Mouse (Mus musculus) heart, adult 9 months (tissue): ENCODE measurements at regions not wholly inside any gene's neighbourhood (a gene's known extent, or its start where the extent isn't known, plus 50 kb on each side); places are given as distances from the start of the nearest gene placed in this dataset.

ENCODE experiments used
- DNase-seq, 2 experiments: peaks; one replicate each; pipeline ENCODE4 v3.0.0; 2022; ENCODE audit warnings: low spot score in 2 of 2

DNA sequence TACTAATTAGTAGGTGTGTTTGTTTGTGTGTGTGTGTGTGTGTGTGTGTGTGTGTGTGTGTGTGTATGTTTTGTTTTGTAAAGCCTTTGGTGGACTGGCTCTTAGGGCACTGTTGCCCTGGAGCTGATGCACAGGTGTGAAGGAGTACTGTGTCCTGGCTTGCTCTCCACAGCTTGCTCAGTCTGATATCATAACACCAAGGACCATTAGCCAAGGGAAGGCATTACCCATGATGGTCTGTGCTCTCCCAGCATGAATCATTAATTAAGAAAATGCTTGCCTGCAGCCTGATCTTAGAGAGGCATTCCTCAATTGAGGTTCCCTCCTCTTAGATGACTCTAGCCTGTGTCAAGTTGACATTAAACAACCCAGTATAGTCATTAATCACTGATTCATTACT lies 54.7 kb downstream of the Spry2 start:
- DNase-seq, result no peak

DNA sequence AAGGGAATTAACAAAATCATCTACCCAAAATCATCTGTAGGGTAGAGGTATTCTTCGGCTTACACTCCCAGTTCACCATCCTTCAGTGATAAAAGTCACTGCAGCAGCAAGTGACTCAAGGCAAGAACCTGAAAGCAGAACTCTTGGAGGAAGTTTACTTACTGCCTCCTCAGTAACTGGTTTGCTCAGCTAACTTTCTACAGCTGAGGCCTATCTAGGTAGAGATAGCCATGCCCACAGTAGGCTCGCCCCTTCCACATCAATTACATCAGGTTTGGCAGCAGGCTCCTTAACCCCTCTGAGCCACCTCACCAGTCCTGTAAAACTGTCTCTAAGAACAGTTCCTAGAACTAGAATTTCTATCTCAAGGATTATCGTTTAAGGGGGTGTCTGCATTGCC lies 59.1 kb downstream of the Spry2 start:
- DNase-seq, result no peak

DNA sequence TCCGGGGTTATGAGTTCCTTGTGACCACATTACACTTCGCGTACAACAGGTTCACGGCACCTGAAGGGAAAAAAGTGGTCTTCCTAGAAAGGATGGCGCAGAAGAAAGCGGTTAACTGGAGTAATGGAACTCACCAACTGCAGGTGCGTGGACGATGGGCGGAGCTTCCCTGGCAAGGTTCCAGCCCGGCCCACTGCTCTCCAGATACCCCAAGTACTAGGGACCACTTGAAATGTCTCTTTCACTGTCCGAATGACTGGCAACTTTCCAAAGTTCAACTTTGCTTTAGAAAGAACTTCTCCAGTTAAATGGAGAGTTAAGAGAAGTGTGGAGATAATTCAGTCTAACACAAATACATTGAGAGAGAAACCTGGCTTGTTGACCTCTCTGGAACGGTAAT lies 65.9 kb downstream of the Spry2 start:
- no peak for DNase-seq

DNA sequence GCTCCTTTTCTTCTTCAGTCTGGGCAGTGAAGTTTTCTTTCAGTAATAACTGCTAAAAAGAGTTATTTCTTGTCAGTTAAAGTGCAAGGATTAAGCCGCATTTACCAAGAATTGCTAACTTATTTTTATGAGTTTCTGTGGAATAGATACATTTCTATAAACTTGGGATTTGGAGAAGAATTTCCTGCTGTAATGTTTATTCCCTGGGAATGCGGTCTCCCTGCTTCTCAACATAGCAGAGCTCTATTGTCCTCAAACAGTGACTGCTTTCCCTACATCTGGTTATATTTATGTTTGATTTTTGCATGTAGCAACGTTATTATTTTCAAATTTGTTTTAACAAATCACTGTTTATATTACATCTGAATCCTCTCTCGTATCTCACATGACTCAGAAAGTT lies 66.3 kb downstream of the Spry2 start:
- no peak for DNase-seq

DNA sequence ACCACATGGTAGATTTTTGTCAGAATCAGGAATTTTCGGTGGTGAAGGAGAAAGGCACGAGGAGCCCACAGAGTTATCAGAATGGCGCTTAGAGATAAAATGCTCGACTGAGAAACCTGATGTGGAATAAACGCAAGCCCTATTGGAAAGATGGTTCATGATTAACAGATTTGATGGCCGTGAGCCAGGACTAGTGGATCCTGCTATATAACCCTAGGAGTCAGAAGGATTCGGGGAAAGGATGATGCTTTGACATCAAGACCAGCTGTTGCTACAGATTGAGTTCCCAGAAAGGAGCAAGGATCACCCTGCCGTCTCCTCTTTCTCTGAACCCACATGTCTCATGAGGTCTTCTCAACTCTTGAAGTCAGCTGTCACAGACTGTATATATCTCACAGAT lies 73.5 kb downstream of the Spry2 start:
- no peak for DNase-seq

DNA sequence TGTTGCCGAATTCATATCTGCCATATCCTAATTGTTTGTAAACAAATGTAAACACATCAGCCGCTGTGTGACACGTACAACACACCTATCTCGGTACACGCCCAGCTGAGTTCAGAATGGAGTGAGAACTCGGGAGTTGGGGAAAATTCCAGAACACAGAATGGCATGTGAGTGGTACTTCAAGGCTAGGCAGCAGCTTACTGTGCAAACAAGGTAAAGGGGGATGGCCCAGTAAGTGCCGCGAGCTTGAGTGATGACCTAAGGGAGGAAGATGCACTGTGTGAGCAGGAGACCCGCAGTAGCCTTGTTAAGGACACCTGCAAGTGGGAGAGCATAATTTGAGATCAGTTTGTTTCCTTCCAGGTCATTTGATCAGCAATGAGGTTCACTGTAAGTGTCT lies 74.0 kb downstream of the Spry2 start:
- DNase-seq, result no peak

DNA sequence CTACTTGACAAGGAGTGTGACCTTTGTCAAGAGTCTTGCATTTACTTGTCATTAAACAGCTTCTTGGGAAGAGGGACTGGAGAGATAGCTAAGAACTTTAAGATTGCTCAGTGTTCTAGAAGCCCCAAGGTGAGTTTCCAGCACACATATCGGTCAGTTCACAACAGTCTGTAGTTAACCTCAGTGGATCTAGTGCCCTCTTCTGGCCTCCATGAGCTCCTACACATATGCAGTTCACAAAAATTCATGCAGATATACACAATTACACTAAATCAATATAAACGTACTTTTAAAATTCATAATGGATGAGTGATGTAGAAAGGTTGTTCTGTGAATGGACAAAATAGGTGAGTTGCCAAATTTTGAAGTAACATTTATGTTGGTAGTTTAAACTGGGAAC lies 77.1 kb downstream of the Spry2 start:
- DNase-seq, result no peak

DNA sequence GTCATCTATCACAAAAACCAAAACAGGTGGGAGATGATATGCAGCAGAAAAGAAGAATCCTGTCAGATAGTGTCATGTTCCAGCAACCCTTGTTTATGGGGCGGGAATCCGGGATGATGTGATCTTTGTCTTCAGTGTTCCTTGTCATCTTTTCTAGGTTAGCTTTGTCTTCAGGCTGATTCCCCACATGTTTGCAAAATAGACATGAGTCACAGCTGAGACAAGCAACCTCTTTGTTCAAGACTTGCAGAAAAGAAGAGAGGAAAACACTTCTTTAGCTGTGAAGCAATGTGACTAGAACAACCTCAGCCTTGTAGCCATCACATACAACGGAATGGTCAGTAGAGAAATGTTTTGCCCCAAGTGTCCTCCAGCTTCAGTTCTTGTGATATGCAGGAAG lies 77.8 kb downstream of the Spry2 start:
- no peak for DNase-seq

DNA sequence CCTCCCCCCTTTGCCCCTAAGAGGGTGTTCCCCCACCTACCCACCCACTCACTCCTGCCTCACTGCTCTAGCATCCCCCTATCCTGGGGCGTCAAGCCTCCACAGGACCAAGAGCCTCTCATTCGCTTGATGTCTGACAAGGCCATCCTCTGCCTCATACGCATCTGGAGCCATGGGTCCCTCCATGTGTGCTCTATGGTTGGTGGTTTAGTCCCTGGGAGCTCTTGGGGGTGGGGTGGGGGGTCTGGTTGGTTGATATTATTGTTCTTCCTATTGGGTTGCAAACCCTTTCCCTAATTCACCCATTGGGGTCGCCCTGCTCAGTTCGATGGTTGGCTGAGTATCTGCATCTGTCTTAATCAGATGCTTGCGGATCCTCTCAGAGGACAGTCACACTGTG lies 79.1 kb downstream of the Spry2 start:
- DNase-seq, result no peak

DNA sequence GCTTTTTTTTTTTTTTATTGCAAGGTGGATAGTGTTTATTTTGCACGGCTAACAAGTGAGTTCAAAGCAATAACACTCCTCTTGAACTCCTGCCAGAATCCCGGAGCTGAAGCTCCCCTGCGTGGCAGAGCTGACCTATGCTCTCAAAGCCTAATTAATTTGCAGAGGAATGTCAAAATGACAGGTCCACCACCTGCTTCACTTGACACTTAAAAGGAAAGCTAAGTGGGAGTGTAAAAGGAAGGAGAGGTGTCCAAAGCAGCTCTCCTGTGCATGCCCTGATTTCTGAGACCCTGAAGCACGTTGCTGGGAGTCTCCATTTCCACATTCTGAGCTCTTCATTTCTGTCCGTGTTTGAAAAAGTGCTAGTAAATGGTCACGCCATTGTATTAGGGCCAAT lies 80.8 kb downstream of the Spry2 start:
- no peak for DNase-seq

DNA sequence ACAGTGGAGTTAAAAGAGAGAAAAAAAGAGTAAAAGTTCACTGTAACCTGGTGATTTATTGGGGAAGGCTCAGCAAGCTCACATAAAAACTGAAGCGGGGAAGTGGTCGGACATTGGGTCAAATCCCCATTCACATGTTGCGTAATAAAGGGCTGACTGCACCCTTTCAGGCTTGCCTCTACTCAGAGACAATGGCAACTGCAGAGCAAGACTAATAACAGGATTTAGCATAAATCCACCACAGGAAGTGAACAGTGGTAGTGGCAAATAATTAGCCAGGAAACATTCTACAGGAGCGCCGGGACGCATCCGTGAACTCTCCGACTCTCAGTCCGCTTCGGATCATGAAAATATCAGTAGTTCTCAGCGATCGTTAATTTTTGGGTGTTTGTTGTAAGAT lies 81.3 kb downstream of the Spry2 start:
- DNase-seq, result no peak

DNA sequence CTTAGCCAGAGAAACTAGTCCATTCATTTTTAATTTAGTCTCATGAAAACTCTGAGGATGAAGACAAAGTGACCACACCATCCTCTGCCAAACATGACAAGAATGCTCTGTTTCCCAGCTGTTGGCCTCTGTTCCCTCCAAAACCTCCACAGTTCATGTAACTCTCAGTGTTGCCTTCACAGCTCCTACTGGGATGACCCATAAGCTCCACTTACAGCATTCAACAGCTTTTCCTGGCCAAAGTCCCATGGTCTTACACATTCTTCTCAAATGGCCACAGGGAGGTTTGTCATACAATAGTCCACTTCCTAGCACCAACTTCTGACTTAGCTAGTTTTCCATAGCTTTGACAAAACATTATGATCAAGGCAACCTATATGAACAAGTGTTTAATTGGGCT lies 83.0 kb downstream of the Spry2 start:
- DNase-seq, result no peak

DNA sequence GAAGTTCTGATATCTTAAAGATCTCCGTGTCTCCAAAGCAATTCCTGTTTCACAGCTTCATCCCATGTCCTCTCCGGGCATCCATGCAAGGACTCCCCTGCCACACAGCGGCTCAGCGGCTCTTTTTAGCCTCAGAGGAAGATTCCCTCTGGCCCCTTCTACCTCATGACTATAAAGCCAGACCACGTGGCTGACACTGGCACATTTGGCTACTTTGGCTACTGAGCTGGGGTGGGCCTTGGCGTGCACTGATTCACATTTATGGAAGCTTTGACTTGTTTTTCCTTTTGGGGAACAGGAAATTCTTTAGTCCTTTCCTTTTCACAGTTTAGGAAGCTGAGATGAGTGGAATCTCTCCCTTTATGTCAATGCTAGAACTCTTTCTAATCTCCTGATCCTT lies 83.5 kb downstream of the Spry2 start:
- DNase-seq, result no peak

DNA sequence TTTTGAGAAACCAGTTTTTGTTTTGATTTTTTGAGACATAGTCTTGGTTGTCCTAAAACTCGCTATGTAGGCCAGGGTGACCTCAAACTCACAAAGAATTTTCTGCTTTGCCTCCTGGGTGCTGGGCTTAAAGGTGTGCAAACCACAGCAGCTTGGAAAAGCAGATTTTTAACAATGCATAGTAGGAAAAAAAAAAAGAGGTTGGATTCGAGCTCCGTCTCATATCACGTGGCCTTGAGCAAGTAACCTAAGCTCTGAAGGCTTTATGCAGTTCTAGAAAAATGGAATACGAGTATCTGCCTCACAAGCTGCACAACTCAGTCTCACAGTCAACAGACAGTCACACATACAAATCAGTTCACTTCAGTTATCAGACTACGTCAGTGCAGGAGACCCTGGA lies 90.9 kb downstream of the Spry2 start:
- no peak for DNase-seq

DNA sequence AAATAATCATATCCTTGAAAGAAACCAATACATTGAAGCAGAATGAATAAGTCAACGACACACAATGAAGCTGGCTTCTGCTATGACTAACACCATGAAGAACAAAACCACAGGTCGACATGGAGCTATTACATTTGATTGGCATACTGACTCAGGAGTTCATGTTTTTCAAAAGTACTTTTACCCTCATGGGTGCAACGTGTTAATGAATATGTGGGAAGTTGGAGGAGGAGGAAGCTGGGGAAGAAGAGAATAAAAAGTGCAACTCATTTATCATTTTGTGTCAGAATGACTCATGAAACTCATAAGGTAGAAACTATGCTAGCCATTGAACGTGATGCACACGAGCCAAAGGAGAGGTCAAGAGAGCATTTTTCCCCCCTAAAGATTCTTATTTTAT lies 91.3 kb downstream of the Spry2 start:
- no peak for DNase-seq

DNA sequence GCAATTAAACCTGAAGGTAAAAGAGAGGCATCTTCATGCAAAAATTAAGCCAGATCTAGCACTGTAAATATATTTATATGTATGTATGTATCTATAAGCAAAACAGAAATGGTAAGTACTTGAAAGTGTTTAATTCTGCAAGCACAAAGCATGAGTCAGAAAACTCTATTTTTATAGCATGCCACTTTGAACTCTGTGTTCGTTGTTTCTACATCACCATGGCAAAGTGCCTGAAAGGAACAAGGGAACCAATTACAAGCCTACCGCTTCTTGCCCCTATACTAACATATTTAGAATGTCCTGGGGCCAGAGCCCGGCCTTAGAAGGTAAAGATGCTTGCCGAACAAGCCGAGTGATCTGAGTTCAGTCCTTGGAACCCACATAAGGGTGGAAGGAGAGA lies 91.9 kb downstream of the Spry2 start:
- DNase-seq, result no peak

DNA sequence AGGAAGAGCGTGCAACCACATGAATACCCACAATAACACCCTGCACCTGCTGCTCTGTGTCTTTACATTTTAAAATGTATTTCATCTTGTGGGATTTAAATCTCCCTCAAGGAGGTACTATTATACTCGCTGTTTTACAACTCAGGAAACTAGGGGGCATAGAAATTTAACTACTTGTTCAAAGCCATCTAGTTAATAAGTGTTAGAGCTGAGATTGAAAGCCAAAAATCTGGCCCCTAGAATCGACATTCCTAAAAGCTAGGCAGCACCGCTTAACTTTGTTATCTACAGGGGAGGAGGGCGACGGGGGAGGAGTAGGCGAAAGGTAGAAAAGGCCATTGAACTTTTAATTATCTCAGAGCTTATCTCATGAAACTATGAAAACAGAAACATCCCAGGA lies 93.3 kb downstream of the Spry2 start:
- no peak for DNase-seq

DNA sequence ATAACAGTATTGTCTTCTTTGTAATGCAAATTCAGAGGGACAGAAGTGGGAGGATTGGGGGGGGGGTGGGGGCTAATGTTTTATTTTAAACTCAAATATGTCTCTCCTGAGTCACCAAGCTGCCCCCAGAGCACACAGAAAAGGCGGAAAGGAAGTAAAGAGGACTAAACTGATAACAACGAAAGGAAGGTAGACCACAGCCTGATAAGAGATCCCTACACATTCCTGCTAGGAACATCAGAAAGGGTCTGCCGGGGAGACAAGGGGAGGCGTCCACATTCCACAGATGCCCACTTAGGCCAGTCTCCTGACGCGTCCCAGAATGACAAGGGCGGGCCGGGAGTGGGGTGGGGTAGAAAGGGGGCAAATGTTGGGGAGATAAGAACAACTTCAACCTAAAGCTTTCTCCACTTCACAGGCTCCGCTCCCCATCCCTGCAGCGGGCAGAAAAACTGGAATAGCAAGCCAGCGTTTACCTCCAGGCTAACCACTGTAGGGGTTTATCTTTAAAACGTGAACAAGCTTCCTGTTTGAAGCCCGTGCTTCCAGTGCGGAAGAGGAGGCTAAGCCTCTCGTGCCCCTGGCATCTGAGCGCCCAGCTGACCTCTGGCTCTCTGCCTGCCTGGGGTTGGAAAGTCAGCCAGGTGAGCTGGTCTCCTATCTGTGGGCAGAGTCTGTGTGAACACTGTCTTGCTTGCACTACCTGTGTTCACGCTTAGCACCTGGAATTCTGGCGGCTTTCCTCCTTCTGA lies 93.9 kb downstream of the Spry2 start:
- no peak for DNase-seq

DNA sequence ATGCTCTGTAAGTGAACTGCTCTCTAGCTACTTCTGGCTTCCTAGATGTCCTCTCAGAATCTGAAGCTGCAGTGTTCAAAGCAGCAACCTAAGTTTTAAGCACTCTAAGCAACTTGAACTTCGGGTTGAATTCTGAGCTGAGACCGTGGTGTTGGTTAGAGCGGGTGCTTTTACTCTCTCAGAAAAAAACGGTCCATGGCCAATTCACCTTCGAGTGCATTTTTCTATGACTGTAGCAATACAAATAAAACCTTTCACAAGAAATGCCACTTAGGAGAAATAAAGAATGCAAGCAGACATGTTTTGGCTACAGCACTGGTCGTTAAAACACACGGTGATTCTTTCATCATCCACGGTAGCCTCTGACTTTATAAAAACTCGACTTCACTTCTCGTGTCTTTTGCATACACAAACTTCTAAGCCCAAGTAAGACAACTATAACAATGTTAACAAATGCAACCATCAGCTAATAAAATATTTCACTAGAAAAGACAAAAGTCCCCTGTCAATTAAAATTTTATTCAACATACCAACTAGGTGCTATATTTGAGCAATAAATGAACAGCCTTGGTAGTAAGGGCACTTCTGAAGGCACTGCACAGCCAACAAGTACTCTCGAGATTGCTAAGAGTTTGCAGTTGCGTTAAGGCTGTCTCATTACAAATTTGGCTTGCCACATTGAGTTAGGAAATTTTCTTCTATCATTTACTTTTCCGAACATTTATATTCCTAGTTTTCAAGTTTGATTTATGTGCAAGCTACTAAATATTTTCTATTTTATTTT lies 96.3 kb downstream of the Spry2 start:
- no peak for DNase-seq

DNA sequence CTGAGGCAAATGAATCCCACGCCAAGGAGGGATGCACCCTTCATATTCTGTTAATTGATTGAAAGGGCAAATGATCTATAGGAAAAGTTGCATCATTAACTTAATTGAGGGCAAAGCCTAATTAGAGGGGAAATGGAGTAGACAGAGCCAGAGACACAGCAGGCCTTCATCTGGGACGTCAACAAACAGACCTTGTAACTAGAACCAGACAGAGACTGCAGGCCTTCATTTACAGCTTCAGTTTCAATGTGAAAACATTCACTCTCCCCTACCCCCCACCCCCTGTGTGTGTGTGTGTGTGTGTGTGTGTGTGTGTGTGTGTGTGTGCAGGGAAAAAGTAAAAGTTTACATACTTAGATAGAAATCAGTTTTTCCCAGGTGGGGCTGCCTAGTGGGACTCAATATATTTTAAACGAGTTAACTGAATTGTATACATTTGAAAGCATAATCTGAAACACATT lies 97.2 kb downstream of the Spry2 start:
- no peak for DNase-seq

DNA sequence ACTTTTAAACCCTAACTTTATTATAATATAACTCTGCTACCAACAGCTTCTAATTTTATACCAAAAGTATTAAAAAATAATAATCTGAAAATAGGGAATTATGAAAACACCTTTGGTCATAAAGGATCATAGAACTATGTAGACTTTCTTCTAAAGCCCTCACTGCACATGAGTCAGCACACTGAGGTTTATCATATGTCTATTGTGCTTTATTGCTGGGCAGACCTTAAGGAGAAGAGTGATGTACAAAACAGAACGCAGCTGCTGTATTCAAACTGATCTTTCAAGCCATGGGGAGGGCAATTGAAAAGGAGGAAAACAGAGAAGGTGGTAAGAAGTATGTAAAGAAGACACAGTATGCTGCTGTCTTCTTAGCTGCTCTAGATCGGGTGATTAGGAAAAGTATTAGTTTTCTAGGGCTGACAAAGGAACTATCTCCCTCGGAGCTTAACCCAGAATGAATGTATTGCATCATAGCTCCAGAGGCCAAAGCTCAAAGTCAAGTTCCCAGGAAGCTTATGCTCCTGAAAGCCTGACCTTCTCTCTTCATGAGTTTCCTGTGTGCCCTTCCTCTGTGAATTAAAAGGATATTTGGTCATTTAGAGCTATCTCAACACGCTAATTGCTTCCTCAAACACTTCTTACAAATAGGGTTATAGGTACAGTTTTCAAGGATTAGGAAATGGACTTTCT lies 103.5 kb downstream of the Spry2 start:
- no peak for DNase-seq

DNA sequence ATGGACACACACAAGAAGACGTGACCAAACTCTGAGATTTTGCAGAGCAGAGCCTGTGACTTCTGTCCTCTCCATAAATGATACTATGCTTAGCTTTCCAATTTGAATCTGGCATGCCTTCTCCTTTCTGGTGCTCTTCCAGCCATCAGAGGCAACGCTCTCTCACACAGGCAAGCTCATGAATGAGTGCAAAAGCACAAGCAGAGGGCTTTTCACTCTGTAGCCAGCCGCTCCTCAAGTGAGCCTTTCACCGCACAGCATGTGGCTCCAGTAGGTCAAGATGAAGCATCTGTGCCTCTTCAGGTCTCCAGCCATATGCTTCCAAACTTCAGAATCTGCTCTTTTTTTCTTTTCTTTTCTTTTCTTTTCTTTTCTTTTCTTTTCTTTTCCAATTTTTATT lies 106.2 kb downstream of the Spry2 start:
- DNase-seq, result no peak

DNA sequence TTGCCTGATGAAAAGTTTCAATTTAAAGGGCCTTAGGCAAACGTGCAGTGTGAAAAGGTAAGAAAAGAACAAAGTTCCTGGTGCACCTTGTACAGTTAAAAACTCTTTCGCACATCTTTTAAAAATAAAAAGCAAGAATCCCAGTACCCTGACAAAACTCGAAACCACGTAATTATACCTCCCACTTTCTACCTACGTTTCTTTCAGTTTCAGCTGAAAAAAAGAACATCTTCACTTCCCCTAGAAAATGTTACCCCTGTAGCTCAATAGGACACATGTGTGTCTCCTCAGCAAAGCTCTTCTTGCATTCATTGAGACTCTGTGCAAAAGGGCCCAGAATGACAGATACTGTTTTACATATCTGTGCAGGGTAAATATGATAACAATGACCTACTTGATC lies 113.2 kb downstream of the Spry2 start:
- DNase-seq, result no peak
